Mouse (Mus musculus) Patski (cell line): ENCODE measurements around the gene Khsrp. TPM values are rescaled to one million over a fixed set of nuclear protein-coding genes. Genes with fewer than 3 reads are reported as not detected.

ENCODE experiments used
- ATAC-seq: fragments of 100-300 bp; one replicate; pipeline ENCODE4 v1.8.0; 2021
- CTCF ChIA-PET: fragments of 350-600 bp; sonication (Branson Sonifier 250); formaldehyde crosslinking; loops from one replicate; lab custom pipeline; 2022; ENCODE audit warnings: inconsistent platforms; lab: Charles Lee
- POLR2A ChIA-PET: fragments of 350-600 bp; sonication (Branson Sonifier 250); formaldehyde crosslinking; loops from one replicate; lab custom pipeline; 2022; ENCODE audit warnings: antibody characterized with exemption, inconsistent platforms; lab: Charles Lee
- DNase-seq: peaks from one replicate; pipeline ENCODE4 v3.0.0-alpha.2; 2011; ENCODE audit warnings: low read depth, low spot score
- H3K27me3 ChIP-seq: fragments of 371-371 bp; one replicate; pipeline ENCODE4 v1.5.1; 2021
- CTCF ChIP-seq: fragments of 100-300 bp; IDR thresholded peaks from one replicate; pipeline ENCODE4 v1.5.1; 2021
- in situ Hi-C: fragments of 300-500 bp; cut with MboI; formaldehyde crosslinking; loops from 3 replicates; pipeline ENCODE4 v1.11.1; 2018; ENCODE audit warnings: low pct_unique_long_range_greater_than_20kb, mixed read lengths
- polyA plus RNA-seq: library from polyadenylated mRNA; unstranded; gene quantifications from one replicate; pipeline ENCODE4 v1.2.3, GENCODE M21; 2021

Gene Khsrp
- polyA plus RNA-seq, 1 experiment from 2014 or later: 80.4 TPM

GRCm38 (mm10) chr17:57001228-57001627 is 30.1 kb downstream of the Khsrp start:
- ATAC-seq: peak; percentile 56
- CTCF ChIA-PET: interaction anchor here (0.9 to 1.0 kb wide), 2 partner anchors 166 to 276 kb away, joined by 3 read pairs; no protein-coding TSS in a partner anchor
- H3K27me3 ChIP-seq: no peaks in the 10 kb centered on the region
- TF ChIP-seq CTCF: no peak
- no peak for DNase-seq
- POLR2A ChIA-PET: no interaction called here
- in situ Hi-C loops: no loop called here

GRCm38 (mm10) chr17:56999968-57000609 is 31.2 kb downstream of the Khsrp start, which contains the start of gene Pspn:
Gene Pspn (minus strand): TSS chr17:57000018.
- in situ Hi-C loops: loop anchor here (5.0 to 10.0 kb wide), 4 partner anchors 62 to 335 kb away; no protein-coding TSS in a partner anchor
- DNase-seq: no peak
- POLR2A ChIA-PET: no interaction called here

GRCm38 (mm10) chr17:56999414-56999813 is 31.9 kb downstream of the Khsrp start:
- ATAC-seq: no peak
- in situ Hi-C loops: loop anchor here (5.0 to 10.0 kb wide), 4 partner anchors 63 to 335 kb away; no protein-coding TSS in a partner anchor
- TF ChIP-seq CTCF: no peak
- no peaks in the 10 kb centered on the region for H3K27me3 ChIP-seq
- CTCF ChIA-PET: no interaction called here
- no peak for DNase-seq
- POLR2A ChIA-PET: interaction anchor here (0.7 kb wide), 1 partner anchor 73 kb away, joined by 6 read pairs; no protein-coding TSS in a partner anchor

More at GRCm38 (mm10) chr17:56999968-57000609, 31.2 kb downstream of the Khsrp start, which contains the start of gene Pspn:
- no peak for TF ChIP-seq CTCF
- CTCF ChIA-PET: interaction anchor here (0.9 to 1.0 kb wide), 2 partner anchors 167 to 277 kb away, joined by 3 read pairs; no protein-coding TSS in a partner anchor
- no peak for ATAC-seq
- H3K27me3 ChIP-seq: no peaks in the 10 kb centered on the region

GRCm38 (mm10) chr17:56997029-56997667 is 34.2 kb downstream of the Khsrp start, which contains the start of gene Alkbh7:
Gene Alkbh7 (plus strand): TSS chr17:56997339.
- ChIA-PET POLR2A (interaction anchor here (0.6 to 0.7 kb wide), 2 partner anchors 94 to 169 kb away, joined by 3 read pairs; no protein-coding TSS in a partner anchor), CTCF (interaction anchor here (0.6 to 1.6 kb wide), 4 partner anchors 9 to 162 kb away, joined by 3 to 5 read pairs (median 4); partner anchors contain the start of genes Gm17949 and Gtf2f1)
- no peak for TF ChIP-seq CTCF
- in situ Hi-C loops: loop anchor here (5.0 to 10.0 kb wide), 4 partner anchors 65 to 338 kb away; no protein-coding TSS in a partner anchor
- H3K27me3 ChIP-seq: no peaks in the 10 kb centered on the region
- peak; percentile 89 for ATAC-seq
- peak; percentile 77 for DNase-seq

GRCm38 (mm10) chr17:56996506-56996905 is 34.8 kb downstream of the Khsrp start:
- CTCF ChIA-PET: interaction anchor here (1.3 kb wide), 1 partner anchor 15 kb away, joined by 4 read pairs; the partner anchor contains the start of genes Gm17949 and Gtf2f1
- no peak for DNase-seq
- no peak for ATAC-seq
- POLR2A ChIA-PET: interaction anchor here (0.7 kb wide), 1 partner anchor 170 kb away, joined by 3 read pairs; no protein-coding TSS in a partner anchor
- no peaks in the 10 kb centered on the region for H3K27me3 ChIP-seq
- in situ Hi-C loops: loop anchor here (5.0 to 10.0 kb wide), 4 partner anchors 66 to 338 kb away; no protein-coding TSS in a partner anchor
- TF ChIP-seq CTCF: no peak

- ChIA-PET CTCF (no interaction called here), POLR2A (no interaction called here)
- no peak for ATAC-seq
- no peak for TF ChIP-seq CTCF
- no peak for DNase-seq
- no peaks in the 10 kb centered on the region for H3K27me3 ChIP-seq
- in situ Hi-C loops: loop anchor here (5.0 to 10.0 kb wide), 4 partner anchors 67 to 340 kb away; no protein-coding TSS in a partner anchor
Observed at GRCm38 (mm10) chr17:56995046-56995445, 36.3 kb downstream of the Khsrp start.

- H3K27me3 ChIP-seq: no peaks in the 10 kb centered on the region
- POLR2A ChIA-PET: interaction anchor here (0.7 to 1.4 kb wide), 2 partner anchors 12 to 117 kb away, joined by 3 to 6 read pairs; no protein-coding TSS in a partner anchor
- DNase-seq: no peak
- ATAC-seq: no peak
- in situ Hi-C loops: loop anchor here (10.0 kb wide), 1 partner anchor 344 kb away; no protein-coding TSS in a partner anchor
- no peak for TF ChIP-seq CTCF
- CTCF ChIA-PET: interaction anchor here (2.4 kb wide), 1 partner anchor 93 kb away, joined by 10 read pairs; no protein-coding TSS in a partner anchor
Observed at GRCm38 (mm10) chr17:56990966-56991365, 40.4 kb downstream of the Khsrp start.

GRCm38 (mm10) chr17:56990115-56990746 is 41.1 kb downstream of the Khsrp start, which contains the start of gene Clpp:
Gene Clpp (plus strand): TSS chr17:56990305.
- ChIA-PET CTCF (interaction anchor here (2.4 kb wide), 1 partner anchor 93 kb away, joined by 10 read pairs; no protein-coding TSS in a partner anchor), POLR2A (interaction anchor here (0.7 to 1.4 kb wide), 2 partner anchors 11 to 18 kb away, joined by 3 read pairs; no protein-coding TSS in a partner anchor)
- no peak for TF ChIP-seq CTCF
- in situ Hi-C loops: loop anchor here (10.0 kb wide), 1 partner anchor 345 kb away; no protein-coding TSS in a partner anchor
- H3K27me3 ChIP-seq: no peaks in the 10 kb centered on the region
- DNase-seq: peak; percentile 80
- ATAC-seq: peak; percentile 97

- ChIA-PET CTCF (interaction anchor here (1.0 to 2.4 kb wide), 3 partner anchors 14 to 179 kb away, joined by 3 to 10 read pairs (median 3); no protein-coding TSS in a partner anchor), POLR2A (interaction anchor here (0.5 to 1.4 kb wide), 3 partner anchors 10 to 61 kb away, joined by 3 read pairs; no protein-coding TSS in a partner anchor)
- TF ChIP-seq CTCF: no peak
- in situ Hi-C loops: loop anchor here (10.0 kb wide), 1 partner anchor 345 kb away; no protein-coding TSS in a partner anchor
- no peak for DNase-seq
- H3K27me3 ChIP-seq: no peaks in the 10 kb centered on the region
- peak; percentile 90 for ATAC-seq
Observed at GRCm38 (mm10) chr17:56989467-56990114, 41.7 kb downstream of the Khsrp start.
